Mouse (Mus musculus): ENCODE data around the gene Kcnj6.

- TF ChIP-seq CTCF (conservative IDR thresholded peaks at IDR 0.05; ENCODE audit: low read length), result no peak
- no peak for TF ChIP-seq NANOG (IDR thresholded peaks at IDR 0.05; ENCODE audit: borderline replicate concordance, low read length)
- TF ChIP-seq POU5F1 (IDR thresholded peaks at IDR 0.05; ENCODE audit: borderline replicate concordance, low read length), result no peak
Measured at GRCm38 (mm10) chr16:94999019-94999418, 1.5 kb upstream of the Kcnj6 start.

Data from E14TG2a.4 (cell line).